Mouse (Mus musculus) ES-CJ7 (cell line): ENCODE results near the gene Scnn1b.

ENCODE experiments used
- DNase-seq: peaks from one replicate; pipeline ENCODE4 v3.0.0; 2011; ENCODE audit warnings: low read depth, low spot score

Scnn1b gene

GRCm38 (mm10) chr7:121963883-121964398 is 99.1 kb downstream of the Scnn1b start:
- DNase-seq = peak; percentile 56

- DNase-seq = no peak
Measured at GRCm38 (mm10) chr7:121966169-121966568, 101.3 kb downstream of the Scnn1b start.
